Mouse (Mus musculus) splenic B cell, adult 2 months (primary cell): ENCODE measurements around the gene Lipn.

Source experiments
- DNase-seq: peaks from one replicate; pipeline ENCODE4 v3.0.0-alpha.2; 2011; ENCODE audit warnings: low read depth, low spot score
- H3K27me3 ChIP-seq: 2 replicates; pipeline ENCODE4 v1.6.1; 2012; ENCODE audit warnings: mild to moderate bottlenecking, low read length, moderate library complexity, mixed read lengths; ENCODE audit not compliant: control insufficient read depth, poor library complexity, insufficient read depth, severe bottlenecking
- H3K36me3 ChIP-seq: 2 replicates; pipeline ENCODE4 v1.6.1; 2012; ENCODE audit warnings: mild to moderate bottlenecking, low read length, moderate library complexity, mixed read lengths; ENCODE audit not compliant: control insufficient read depth, poor library complexity, insufficient read depth, severe bottlenecking

The Lipn gene

GRCm38 (mm10) chr19:34101888-34102287 is 34.7 kb downstream of the Lipn start:
- no peak for DNase-seq
- Histone ChIP-seq H3K27me3 (no peaks in the 10 kb centered on the region), H3K36me3 (no peaks in the 10 kb centered on the region)

- Histone ChIP-seq H3K27me3 (no peaks in the 10 kb centered on the region), H3K36me3 (no peaks in the 10 kb centered on the region)
- DNase-seq: no peak
Measured at GRCm38 (mm10) chr19:34104841-34105240, 37.7 kb downstream of the Lipn start.

- H3K27me3 ChIP-seq: no peaks in the 10 kb centered on the region
- DNase-seq: no peak
- H3K36me3 ChIP-seq: no peaks in the 10 kb centered on the region
Measured at GRCm38 (mm10) chr19:34119102-34119501, 51.9 kb downstream of the Lipn start.

DNA sequence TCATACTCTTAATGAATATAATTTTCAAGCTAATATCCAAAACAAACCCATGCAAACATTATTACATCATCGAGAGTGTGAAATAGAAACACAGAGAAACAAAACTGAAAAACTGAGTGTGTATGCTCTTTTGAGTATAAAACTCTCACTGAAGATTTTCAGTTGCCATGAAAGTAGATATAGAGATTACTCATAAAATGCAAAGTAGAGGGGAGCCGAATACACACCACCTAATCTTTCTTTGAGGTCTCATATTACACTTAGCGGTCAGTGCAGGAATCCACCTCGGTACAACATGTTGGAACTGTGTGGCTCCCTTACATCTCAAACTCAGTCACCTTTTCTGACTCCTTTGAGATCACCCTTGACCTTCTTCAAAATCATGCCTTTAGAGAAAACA is 52.5 kb downstream of the Lipn start:
- DNase-seq: no peak
- H3K27me3 ChIP-seq: no peaks in the 10 kb centered on the region

DNA sequence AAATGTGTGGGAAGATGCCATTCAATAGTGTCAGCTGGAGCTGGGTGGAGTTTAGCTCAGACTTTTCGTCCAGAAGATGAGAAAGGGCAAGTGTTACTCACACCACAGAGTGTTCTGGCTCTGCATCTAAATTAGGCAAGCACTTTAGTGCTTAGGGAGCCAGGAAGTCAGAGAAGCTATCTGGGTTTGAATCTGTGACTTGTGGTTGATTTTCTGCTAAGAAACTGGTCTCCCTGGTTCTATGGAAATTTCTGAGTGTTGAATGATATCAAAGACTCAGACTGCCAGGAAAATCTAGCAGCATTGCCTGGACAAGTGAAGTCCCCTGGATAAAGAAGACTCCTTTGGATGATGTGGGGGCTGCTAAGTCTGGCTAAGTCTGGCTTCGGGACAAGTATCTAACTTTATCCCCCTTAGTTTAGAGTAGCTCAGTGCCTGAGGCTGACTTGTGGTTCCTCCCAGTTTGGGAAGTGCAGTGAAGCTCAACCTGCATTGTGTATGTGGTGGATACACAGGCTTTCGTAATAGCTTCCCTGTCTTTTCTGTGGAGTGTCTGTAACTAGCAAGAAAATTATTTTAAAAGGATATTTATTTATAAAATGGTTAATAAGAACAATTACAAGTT is 53.1 kb downstream of the Lipn start:
- Histone ChIP-seq H3K36me3 (no peaks in the 10 kb centered on the region), H3K27me3 (no peaks in the 10 kb centered on the region)
- DNase-seq: no peak

More for the DNA sequence above, 52.5 kb downstream of the Lipn start:
- no peaks in the 10 kb centered on the region for H3K36me3 ChIP-seq
